Mouse (Mus musculus) stomach, postnatal 0 days (tissue): ENCODE data around the gene Gm21970. TPM values are rescaled to one million over a fixed set of nuclear protein-coding genes. Genes with fewer than 3 reads are reported as not detected.
A peak's percentile ranks its signal among the peaks of the same experiment; 100 is the strongest.

Experiments used
- ATAC-seq: fragments of 200-750 bp; cut with Nextera tagmentation; 2 replicates; pipeline ENCODE4 v1.8.0; 2017; ENCODE audit not compliant: low FRiP score, low TSS enrichment
- DNase-seq: peaks from one replicate; pipeline ENCODE4 v3.0.0-alpha.2; 2016; ENCODE audit warnings: low spot score
- H3K27ac ChIP-seq: fragments of 300-500 bp; sonication (generic); replicated peaks from 2 replicates; pipeline ENCODE4 v1.5.1; 2014; ENCODE audit warnings: mild to moderate bottlenecking, control low read depth
- H3K27me3 ChIP-seq: fragments of 300-500 bp; sonication (generic); 2 replicates; pipeline ENCODE4 v1.6.1; 2014; ENCODE audit warnings: low read length; ENCODE audit not compliant: control insufficient read depth, insufficient read depth
- H3K36me3 ChIP-seq: fragments of 300-500 bp; sonication (generic); 2 replicates; pipeline ENCODE4 v1.6.1; 2014; ENCODE audit warnings: low read length, mixed read lengths; ENCODE audit not compliant: control insufficient read depth, insufficient read depth
- H3K4me1 ChIP-seq: fragments of 300-500 bp; sonication (generic); replicated peaks from 2 replicates; pipeline ENCODE4 v1.6.1; 2014; ENCODE audit warnings: antibody characterized with exemption; ENCODE audit not compliant: control insufficient read depth, insufficient read depth
- H3K4me2 ChIP-seq: fragments of 300-500 bp; sonication (generic); replicated peaks from 2 replicates; pipeline ENCODE4 v1.6.1; 2014; ENCODE audit warnings: low read depth, mild to moderate bottlenecking, control low read depth, moderate library complexity
- H3K4me3 ChIP-seq: fragments of 300-500 bp; sonication (generic); 2 replicates; pipeline ENCODE4 v1.5.1; 2014; ENCODE audit warnings: low read depth, low read length, control low read depth
- H3K9ac ChIP-seq: fragments of 300-500 bp; sonication (generic); 2 replicates; pipeline ENCODE4 v1.6.1; 2014; ENCODE audit warnings: mild to moderate bottlenecking, low read length, control low read depth, mixed read lengths
- H3K9me3 ChIP-seq: fragments of 300-500 bp; sonication (generic); 2 replicates; pipeline ENCODE4 v1.6.1; 2016; ENCODE audit warnings: low read length; ENCODE audit not compliant: control insufficient read depth
- CTCF ChIP-seq: IDR thresholded peaks from 2 replicates; pipeline ENCODE4 v1.5.1; 2016; ENCODE audit warnings: antibody characterized with exemption, low read depth, mild to moderate bottlenecking, moderate library complexity
- EP300 ChIP-seq: optimal IDR thresholded peaks from 2 replicates; pipeline ENCODE3; 2016; ENCODE audit warnings: antibody characterized with exemption
- WGBS: fragments of 180-500 bp; shearing (Covaris S2); extraction: QIAGEN DNeasy Blood & Tissue Kit; methylation state at CpG from one replicate; pipeline ENCODE4 v1.1.7; 2014; 5-methylcytosine and 5-hydroxymethylcytosine counted together
- polyA plus RNA-seq: library from polyadenylated mRNA; unstranded; fragments of >200 nt; fragmentation: Nextera tagmentation; extraction: Ambion mirVana; gene quantifications from 2 replicates; pipeline ENCODE4 v1.2.1, GENCODE M21; 2015

Gm21970 gene
- polyA plus RNA-seq, 1 experiment from 2014 or later, result not detected

- H3K9me3 ChIP-seq, result no peaks in the 10 kb centered on the region
- TF ChIP-seq EP300, result no peak
- TF ChIP-seq CTCF, result no peak
- H3K9ac ChIP-seq, result no peak overlapping the region
- H3K27ac ChIP-seq, result no peak overlapping the region
- no peaks in the 10 kb centered on the region for H3K36me3 ChIP-seq
- no peak overlapping the region for H3K4me3 ChIP-seq
- WGBS, result 60% methylated on average over 21 of the region's 21 CpGs
- ATAC-seq (no peak), DNase-seq (no peak)
- H3K4me1 ChIP-seq, result no peaks in the 10 kb centered on the region
- no peak overlapping the region for H3K4me2 ChIP-seq
- H3K27me3 ChIP-seq, result no peaks in the 10 kb centered on the region
Measured at GRCm38 (mm10) chr16:91458301-91458746, 66.8 kb downstream of the Gm21970 start.

GRCm38 (mm10) chr16:91458976-91459375 lies 67.5 kb downstream of the Gm21970 start:
- Histone ChIP-seq H3K9ac (no peak overlapping the region), H3K27ac (no peak overlapping the region), H3K4me1 (no peaks in the 10 kb centered on the region), H3K4me3 (no peak overlapping the region), H3K9me3 (no peaks in the 10 kb centered on the region), H3K36me3 (no peaks in the 10 kb centered on the region), H3K27me3 (no peaks in the 10 kb centered on the region), H3K4me2 (no peak overlapping the region)
- DNase-seq (no peak), ATAC-seq (no peak)
- TF ChIP-seq CTCF, result no peak
- TF ChIP-seq EP300, result no peak
- WGBS, result 57% methylated on average over 5 of the region's 5 CpGs

GRCm38 (mm10) chr16:91459396-91459795 lies 67.9 kb downstream of the Gm21970 start:
- 86% methylated on average over 3 of the region's 3 CpGs for WGBS
- TF ChIP-seq CTCF (no peak), EP300 (no peak)
- no peak for ATAC-seq

GRCm38 (mm10) chr16:91459841-91460370 lies 68.4 kb downstream of the Gm21970 start:
- no peak for DNase-seq
- no peaks in the 10 kb centered on the region for H3K9me3 ChIP-seq
- no peaks in the 10 kb centered on the region for H3K27me3 ChIP-seq
- peak; percentile 59 for TF ChIP-seq CTCF
- TF ChIP-seq EP300, result no peak
- no peaks in the 10 kb centered on the region for H3K4me1 ChIP-seq
- no peak overlapping the region for H3K9ac ChIP-seq
- no peaks in the 10 kb centered on the region for H3K36me3 ChIP-seq
- ATAC-seq, result no peak
- H3K4me3 ChIP-seq, result no peak overlapping the region
- H3K4me2 ChIP-seq, result no peak overlapping the region
- WGBS, result 75% methylated on average over 11 of the region's 11 CpGs
- no peak overlapping the region for H3K27ac ChIP-seq

More at GRCm38 (mm10) chr16:91459396-91459795, 67.9 kb downstream of the Gm21970 start:
- DNase-seq, result no peak
- H3K4me3 ChIP-seq, result no peak overlapping the region
- H3K9ac ChIP-seq, result no peak overlapping the region
- no peaks in the 10 kb centered on the region for H3K9me3 ChIP-seq
- H3K36me3 ChIP-seq, result no peaks in the 10 kb centered on the region
- H3K4me2 ChIP-seq, result no peak overlapping the region
- H3K4me1 ChIP-seq, result no peaks in the 10 kb centered on the region
- no peaks in the 10 kb centered on the region for H3K27me3 ChIP-seq
- no peak overlapping the region for H3K27ac ChIP-seq

DNA sequence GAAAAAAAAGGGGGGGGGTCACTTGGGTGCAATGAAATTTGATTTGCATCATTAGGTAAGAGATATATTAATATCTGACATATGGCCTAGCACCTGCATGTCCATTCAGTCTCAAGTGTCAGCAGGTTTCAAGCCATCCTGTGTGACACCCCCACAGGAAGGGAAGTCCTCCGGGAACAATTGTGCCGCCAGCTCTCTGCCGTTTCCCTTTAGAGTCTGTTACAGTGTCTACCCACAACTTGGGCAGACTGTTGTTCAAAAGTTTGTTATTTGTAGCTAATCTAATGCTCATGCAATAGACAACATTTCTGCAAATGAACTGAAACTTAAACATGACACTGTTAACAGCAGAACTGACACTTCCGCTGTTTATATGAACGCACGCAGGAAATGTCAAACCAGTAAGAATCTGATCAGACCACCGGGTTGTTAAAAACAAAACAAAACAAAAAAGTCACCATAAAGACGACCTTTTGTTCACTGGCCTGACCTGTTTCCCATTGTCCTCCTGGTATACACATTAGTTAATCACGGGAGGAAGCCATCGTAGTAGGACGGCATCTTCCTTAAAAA lies 69.6 kb downstream of the Gm21970 start:
- DNase-seq (no peak), ATAC-seq (no peak)
- H3K4me2 ChIP-seq, result no peak overlapping the region
- TF ChIP-seq CTCF (no peak), EP300 (no peak)
- no peaks in the 10 kb centered on the region for H3K27me3 ChIP-seq
- 0 out of 2 replicates have a peak overlapping the region, but pooled peaks have one; percentile 4 for H3K27ac ChIP-seq
- no peaks in the 10 kb centered on the region for H3K4me1 ChIP-seq
- no peaks in the 10 kb centered on the region for H3K9me3 ChIP-seq
- WGBS, result 59% methylated on average over 11 of the region's 11 CpGs
- no peak overlapping the region for H3K9ac ChIP-seq
- no peaks in the 10 kb centered on the region for H3K36me3 ChIP-seq
- H3K4me3 ChIP-seq, result no peak overlapping the region

DNA sequence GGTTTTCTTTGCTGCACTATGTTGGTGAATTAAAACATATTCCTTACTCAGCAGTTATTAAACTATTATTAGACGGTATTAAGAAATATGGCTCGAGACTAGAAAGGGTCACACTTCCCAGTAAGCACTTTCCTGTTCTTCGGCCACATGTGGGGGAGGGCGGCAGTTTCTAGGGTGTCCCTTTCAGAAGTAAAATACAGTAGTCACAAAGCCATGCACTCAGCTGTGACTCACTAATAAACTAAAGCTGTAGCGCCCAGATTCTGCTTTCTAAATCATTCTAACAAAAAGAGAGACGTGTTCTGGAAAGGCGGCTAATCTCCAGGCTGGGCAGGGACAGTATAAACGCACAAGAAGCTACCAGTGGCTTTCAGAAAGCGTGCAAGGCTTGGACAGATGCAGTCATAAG lies 70.3 kb downstream of the Gm21970 start:
- Histone ChIP-seq H3K27ac (no peak overlapping the region), H3K27me3 (no peaks in the 10 kb centered on the region), H3K4me1 (no peaks in the 10 kb centered on the region), H3K4me3 (no peak overlapping the region), H3K9ac (no peak overlapping the region), H3K9me3 (no peaks in the 10 kb centered on the region), H3K36me3 (no peaks in the 10 kb centered on the region), H3K4me2 (no peak overlapping the region)
- no peak for DNase-seq
- no peak for ATAC-seq
- TF ChIP-seq EP300, result no peak
- no peak for TF ChIP-seq CTCF
- 33% methylated on average over 9 of the region's 9 CpGs for WGBS
